Mouse (Mus musculus): ENCODE results near the gene Dscaml1.

Dscaml1 gene

GRCm38 (mm10) chr9:45454889-45455610 lies 28.6 kb downstream of the Dscaml1 start:
- no peak for DNase-seq (ENCODE audit: low spot score)

- DNase-seq (ENCODE audit: low spot score) = no peak
Observed at GRCm38 (mm10) chr9:45457200-45457599, 30.8 kb downstream of the Dscaml1 start.

- DNase-seq (ENCODE audit: low spot score) = no peak
Observed at GRCm38 (mm10) chr9:45458363-45458762, 31.9 kb downstream of the Dscaml1 start.

- DNase-seq (ENCODE audit: low spot score) = no peak
Observed at GRCm38 (mm10) chr9:45465396-45466019, 39.1 kb downstream of the Dscaml1 start.

GRCm38 (mm10) chr9:45468235-45468634 lies 41.8 kb downstream of the Dscaml1 start:
- no peak for DNase-seq (ENCODE audit: low spot score)

GRCm38 (mm10) chr9:45470746-45471471 lies 44.5 kb downstream of the Dscaml1 start:
- no peak for DNase-seq (ENCODE audit: low spot score)

GRCm38 (mm10) chr9:45471691-45472090 lies 45.3 kb downstream of the Dscaml1 start:
- no peak for DNase-seq (ENCODE audit: low spot score)

GRCm38 (mm10) chr9:45474874-45475273 lies 48.4 kb downstream of the Dscaml1 start:
- DNase-seq (ENCODE audit: low spot score) = no peak

GRCm38 (mm10) chr9:45480936-45481335 lies 54.5 kb downstream of the Dscaml1 start:
- DNase-seq (ENCODE audit: low spot score) = no peak

- DNase-seq (ENCODE audit: low spot score) = no peak
Observed at GRCm38 (mm10) chr9:45486665-45487074, 60.2 kb downstream of the Dscaml1 start.

GRCm38 (mm10) chr9:45487179-45487801 lies 60.9 kb downstream of the Dscaml1 start:
- DNase-seq (ENCODE audit: low spot score) = no peak

GRCm38 (mm10) chr9:45490899-45491298 lies 64.5 kb downstream of the Dscaml1 start:
- DNase-seq (ENCODE audit: low spot score) = no peak

GRCm38 (mm10) chr9:45494889-45495288 lies 68.5 kb downstream of the Dscaml1 start:
- DNase-seq (ENCODE audit: low spot score) = no peak

GRCm38 (mm10) chr9:45496340-45496739 lies 69.9 kb downstream of the Dscaml1 start:
- no peak for DNase-seq (ENCODE audit: low spot score)

GRCm38 (mm10) chr9:45496944-45497343 lies 70.5 kb downstream of the Dscaml1 start:
- DNase-seq (ENCODE audit: low spot score) = no peak

GRCm38 (mm10) chr9:45499267-45499666 lies 72.8 kb downstream of the Dscaml1 start:
- DNase-seq (ENCODE audit: low spot score) = no peak

GRCm38 (mm10) chr9:45500071-45500595 lies 73.7 kb downstream of the Dscaml1 start:
- DNase-seq (ENCODE audit: low spot score) = no peak

- no peak for DNase-seq (ENCODE audit: low spot score)
Observed at GRCm38 (mm10) chr9:45501295-45501927, 75.0 kb downstream of the Dscaml1 start.

GRCm38 (mm10) chr9:45501963-45502641 lies 75.7 kb downstream of the Dscaml1 start:
- DNase-seq (ENCODE audit: low spot score) = no peak

- no peak for DNase-seq (ENCODE audit: low spot score)
Observed at GRCm38 (mm10) chr9:45504977-45505376, 78.5 kb downstream of the Dscaml1 start.

GRCm38 (mm10) chr9:45505487-45505939 lies 79.1 kb downstream of the Dscaml1 start:
- DNase-seq (ENCODE audit: low spot score) = no peak
